Mouse (Mus musculus) CD8-positive naive resting alpha-beta T cell, adult 2 months (primary cell): ENCODE data around the gene Pafah2.
"Not testable (repeated sequence)": the region's sequence is repeated elsewhere in the genome, so short reads cannot be mapped to it uniquely, and the experiment has no call there.

Source experiments
- DNase-seq, 2 experiments: peaks; one replicate each; pipeline ENCODE4 v3.0.0; 2022; ENCODE audit warnings: low read depth in 2 of 2, low spot score in 2 of 2

Pafah2 gene

DNA sequence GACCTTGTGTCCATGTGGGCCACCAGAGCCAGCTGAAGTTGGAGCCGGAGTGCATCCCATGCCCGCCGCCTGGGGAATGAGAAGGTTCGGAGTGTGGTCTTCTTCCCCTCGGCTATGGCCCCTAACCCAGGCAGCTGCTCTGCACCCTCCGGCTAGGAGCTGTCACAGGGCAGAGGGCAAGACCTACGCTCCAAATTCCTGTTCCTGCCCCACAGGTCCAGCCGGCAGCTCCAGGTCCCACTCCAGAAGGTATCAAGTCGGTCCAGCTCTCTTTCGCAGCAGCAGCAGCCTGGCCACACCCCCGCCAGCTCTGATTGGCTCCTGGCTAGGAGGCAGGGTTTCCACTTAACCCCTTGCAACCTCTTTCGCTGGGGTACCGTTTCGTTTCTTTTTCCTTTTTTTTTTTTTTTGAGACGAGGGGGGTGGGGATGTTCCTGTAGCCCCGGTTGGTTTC is 23.8 kb upstream of the Pafah2 start:
- DNase-seq, result peak in 1 of 2 experiments; percentile 46

DNA sequence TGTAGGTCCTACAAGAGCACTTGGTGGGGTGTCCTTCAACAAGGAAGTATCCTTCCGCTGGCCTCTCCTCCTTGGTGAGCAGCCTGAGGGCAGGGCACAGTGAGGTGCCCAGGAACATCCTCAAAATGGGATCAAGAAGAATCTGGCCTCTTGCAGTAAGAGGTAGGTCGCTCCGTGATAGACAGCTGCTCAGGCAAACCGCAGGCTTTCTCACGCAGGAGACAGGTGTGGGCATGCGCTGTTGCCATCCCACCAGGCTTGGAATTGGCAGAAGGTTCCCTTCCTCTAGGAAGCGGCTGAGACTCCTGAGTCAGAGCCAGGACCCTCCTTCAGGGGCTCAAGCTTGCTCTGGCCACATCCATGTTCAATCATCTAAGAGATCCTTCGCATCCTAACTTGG is 22.8 kb upstream of the Pafah2 start:
- DNase-seq, result no peak

DNA sequence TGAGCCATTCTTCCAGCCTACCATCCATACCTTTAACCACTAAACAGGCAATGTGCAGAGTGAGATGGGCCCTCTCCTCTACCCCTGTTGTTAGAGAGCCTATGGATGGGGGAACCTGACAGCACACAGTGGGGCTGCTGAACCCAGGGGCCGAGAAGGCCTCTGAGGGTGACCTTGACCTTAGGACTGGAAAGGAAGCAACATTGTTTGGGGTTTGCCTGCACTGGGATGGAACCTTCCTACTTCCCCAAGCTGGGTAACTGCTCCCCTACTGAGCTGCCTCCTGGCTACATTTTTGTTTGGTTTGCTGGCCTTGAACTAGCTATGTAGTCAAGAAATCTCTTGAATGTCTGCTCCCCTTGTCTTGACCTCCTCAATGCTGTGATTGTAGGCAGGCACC is 21.8 kb upstream of the Pafah2 start:
- DNase-seq, result no peak

DNA sequence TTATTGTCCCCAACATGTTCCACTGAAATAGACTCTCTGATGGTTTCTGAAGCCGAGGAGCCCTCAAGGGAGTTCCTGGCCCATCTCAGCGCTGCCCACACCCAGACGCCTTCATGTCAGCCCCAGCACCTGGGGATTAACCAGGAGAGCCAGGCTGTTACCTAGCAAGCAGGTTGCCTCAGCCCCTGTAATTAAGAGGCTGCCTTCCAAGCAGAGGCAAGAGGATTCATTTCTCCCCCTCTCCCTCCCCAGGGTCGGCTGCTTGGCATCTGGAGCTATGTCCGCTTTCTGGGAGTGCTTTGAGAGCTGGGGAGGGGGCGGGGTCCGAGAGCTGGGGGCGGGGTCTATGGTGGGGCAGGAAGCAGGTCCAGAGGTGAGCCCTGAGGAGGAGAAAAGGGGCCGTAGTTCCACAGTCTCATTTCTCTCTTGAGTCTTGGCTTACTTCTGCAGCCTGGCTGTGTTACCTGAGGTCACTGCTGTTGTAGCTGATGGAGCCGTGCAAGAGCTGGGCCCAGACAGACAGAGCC is 18.0 kb upstream of the Pafah2 start:
- DNase-seq, result no peak

DNA sequence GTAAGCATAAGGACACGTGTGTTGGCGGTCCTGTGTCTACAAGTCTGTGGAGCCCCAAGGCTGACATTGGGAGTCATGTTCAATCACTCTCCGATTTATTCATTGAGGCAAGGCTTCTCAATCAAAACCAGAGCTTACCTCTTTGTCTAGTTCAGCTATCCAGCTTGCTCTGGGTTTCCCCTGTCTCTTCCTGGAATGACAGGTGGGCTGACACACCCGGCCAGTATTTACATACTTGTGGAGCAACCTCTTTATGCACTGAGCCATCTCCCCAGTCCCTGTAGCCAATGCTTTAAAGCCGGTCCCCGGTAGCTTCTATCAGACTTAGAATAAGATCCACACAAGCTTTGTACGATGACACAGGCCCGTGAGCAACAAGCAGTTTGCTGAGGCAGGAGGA is 16.6 kb upstream of the Pafah2 start:
- no peak for DNase-seq

DNA sequence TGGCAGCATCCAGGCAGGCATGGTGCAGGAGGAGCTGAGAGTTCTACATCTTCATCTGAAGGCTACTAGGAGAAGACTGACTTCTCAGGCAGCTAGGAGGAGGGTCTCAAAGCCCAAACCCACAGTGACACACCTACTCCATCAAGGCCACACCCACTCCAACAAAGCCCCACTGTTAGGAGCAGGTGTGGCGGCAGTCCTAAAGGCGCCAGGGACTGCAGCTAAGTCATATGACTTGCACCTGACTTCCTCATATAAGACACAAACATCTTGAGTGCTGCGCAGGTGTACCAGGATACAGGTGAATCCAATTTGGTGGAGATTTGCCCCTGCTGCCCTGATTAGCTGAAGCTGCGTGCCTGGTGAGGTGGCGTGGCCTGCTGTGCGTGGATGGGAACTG is 12.4 kb upstream of the Pafah2 start, which contains the start of gene Extl1:
Gene Extl1, minus strand, starts transcription at position 101 of the 400 bp plus-strand sequence.
- not testable (repeated sequence) for DNase-seq

DNA sequence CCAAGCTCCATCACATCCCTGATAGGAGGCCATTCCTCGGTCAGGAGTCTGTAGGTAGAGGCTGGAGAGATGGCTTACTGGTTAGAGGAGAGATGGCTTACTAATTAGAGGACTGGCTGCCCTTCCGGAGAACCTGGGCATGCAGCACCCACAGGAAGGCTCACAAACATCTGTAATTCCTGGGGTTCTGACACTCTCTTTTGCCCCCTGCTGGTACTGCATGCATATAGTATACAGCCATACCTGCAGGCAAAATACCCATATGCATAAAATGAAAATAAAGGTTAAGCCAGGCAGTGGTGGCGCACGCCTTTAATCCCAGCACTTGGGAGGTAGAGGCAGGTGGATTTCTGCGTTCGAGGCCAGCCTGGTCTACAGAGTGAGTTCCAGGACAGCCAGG is 8.9 kb upstream of the Pafah2 start:
- no peak for DNase-seq

DNA sequence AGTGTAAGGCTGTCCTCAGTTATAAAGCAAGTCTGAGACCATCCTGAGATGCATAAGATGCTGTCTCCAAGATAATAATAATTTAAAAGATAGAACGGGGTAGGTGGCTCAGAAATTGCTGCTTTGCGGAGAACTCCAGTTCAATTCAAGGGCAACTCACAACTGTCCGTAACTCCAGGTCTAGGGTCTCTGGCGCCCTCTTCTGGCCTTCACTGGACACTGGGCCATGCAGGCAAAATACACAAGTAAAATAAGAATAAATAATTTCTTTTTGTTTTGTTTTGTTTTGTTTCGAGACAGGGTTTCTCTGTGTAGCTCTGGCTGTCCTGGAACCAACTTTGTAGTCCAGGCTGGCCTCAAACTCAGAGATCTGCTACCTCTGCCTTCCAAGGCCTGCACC is 7.7 kb upstream of the Pafah2 start:
- peak; percentile 65 to 74 for DNase-seq

DNA sequence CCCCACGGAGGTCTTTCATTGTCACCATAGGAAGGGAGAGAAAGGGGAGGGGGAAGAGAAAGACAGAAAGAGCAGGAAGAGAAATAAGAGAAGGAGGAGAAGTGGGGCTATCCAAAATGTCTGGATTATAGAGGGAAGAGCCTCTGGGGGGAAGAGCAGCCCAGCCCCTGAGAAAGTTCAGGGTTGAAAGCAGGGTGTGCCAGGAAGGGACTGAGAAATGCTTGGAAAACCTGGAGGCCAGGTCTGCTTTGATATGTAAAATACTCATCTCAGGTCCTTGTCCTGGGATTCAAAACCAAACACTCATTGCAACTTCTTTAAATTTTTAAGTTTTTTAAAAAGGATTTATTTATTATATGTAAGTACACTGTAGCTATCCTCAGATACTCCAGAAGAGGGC is 4.5 kb upstream of the Pafah2 start:
- no peak for DNase-seq

DNA sequence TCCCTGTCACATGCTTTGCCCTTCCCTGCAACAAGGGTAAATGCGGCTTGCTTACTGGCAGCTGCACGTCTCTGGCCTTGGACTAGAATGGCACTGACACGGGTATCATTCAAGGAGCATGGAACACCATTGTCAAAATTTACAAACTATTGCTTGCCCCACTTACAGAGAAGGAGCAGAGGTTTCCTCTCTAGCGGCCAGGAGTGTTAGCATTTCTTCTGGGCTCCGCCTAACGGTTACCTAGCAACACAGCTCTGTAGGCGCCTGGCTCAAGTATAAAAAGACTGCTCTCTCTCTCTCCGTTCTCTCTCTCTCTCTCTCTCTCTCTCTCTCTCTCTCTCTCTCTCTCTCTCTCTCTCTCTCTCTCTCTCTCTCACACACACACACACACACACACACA is 3.5 kb upstream of the Pafah2 start:
- DNase-seq, result peak in 1 of 2 experiments; percentile 26

DNA sequence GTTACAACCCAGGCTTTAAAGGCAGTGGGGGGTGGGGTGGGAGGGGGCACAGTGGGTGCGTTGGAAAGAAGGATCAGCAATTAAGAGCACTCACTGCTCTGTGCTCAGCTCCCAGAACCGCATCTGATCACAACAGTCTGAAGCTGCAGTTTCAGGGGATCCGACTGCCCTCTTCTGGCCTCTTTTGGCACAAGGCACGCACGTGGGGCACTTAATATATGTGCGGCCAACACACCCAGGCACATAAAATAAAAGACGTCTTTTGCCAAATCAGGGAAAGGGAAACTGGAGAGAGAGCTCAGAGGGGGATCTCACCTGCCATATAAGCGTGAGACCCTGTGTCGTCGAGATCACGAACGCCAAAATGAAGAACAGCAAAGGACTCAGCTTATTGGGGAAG is 3.1 kb upstream of the Pafah2 start:
- DNase-seq, result no peak

DNA sequence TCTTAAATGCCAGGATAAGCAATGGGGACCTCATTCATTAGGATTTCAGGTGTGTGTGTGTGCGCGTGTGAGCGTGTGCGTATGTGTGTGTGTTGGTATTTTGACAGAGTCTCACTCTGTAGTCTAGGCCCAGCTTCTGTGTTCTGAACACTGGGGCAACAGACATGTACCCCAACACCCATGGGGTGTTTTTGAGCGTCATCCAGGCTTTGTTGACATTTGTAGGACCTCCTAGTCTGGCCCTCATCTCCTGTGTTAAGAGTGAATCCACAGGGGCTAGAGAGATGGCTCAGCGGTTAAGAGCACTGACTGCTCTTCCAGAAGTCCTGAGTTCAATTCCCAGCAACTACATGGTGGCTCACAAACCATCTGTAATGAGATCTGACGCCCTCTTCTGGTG is 978 bp upstream of the Pafah2 start:
- DNase-seq, result no peak

DNA sequence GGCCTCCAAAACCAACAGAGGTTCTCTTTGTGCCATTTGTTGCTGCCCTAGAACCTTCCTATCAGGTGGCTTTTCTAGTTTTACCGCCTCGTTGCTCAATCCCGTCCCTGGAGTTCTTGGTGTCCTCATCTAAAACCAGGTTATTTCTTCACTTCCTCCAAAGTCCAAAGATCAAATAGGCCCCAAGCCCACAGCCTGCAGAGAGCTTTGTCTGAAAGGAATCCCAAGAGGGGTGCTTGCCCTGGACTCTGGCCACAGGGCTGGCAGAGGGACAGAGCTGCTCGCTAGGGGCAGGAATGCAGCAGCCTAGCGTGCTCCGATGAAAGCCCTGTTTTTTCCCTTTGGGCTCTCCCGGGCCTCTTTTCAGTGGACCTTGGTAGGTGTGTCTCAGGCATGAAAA is 1.0 kb downstream of the Pafah2 start:
- DNase-seq, result no peak

DNA sequence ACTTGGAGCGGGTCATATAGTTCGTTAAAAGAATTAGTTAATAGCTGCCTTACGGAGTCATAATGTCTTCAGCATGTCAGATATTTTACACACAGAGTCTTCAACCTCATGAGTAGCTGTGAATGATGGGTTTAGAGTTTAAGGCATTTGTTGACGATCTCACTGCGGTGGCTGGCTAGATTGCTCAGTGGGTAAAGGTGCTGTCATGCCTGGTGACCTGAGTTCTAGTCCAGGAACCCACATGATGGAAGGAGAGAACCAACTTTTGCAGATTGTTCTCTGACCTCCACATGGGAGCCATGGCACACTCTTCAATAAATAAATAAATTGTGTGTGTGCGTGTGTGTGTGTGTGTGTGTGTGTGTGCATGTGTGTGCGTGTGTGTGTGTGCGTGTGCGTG is 1.6 kb downstream of the Pafah2 start:
- no peak for DNase-seq

DNA sequence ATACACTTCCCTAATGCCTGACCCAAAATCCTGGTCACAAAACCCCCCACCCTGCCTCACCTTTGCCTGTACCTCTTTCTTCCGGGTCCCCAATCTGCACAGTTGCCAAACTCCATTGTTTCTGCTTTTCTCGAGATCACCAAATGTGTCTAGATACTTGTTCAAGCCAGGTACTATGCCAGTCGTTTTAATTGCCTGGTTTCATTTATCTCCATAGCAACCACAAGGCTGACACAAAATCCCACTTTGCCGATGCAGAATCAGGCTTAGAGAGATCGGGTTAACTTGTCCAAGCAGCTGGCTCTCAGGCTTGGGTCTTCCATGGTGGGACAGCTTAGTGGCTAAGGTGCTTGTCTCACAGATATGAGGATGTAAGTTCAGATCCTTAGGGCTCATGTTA is 4.1 kb downstream of the Pafah2 start:
- no peak for DNase-seq

DNA sequence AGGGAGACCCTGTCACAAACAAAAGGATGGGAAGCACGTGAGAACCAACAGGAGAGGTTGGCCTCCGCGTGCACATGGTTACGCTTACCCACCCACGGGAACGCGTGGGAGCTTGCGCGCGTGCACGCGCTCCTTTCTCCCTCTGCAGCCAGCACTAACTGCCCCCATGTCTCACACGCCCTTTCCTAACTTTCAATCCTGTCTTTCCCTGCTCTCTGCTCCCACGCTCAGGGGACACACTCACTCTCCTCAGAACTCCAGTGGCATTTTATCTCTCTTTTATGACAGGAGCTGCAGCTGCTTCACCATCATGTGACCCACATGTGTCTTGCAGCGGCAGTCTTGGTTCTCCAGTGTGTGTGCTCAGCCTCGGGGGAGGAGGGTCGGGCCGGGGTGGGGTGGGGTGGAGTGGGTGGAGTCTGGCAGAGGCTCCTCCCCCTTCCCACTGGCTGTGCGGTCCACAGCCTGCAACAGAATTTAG is 5.1 kb downstream of the Pafah2 start:
- peak in 1 of 2 experiments; percentile 21 for DNase-seq

DNA sequence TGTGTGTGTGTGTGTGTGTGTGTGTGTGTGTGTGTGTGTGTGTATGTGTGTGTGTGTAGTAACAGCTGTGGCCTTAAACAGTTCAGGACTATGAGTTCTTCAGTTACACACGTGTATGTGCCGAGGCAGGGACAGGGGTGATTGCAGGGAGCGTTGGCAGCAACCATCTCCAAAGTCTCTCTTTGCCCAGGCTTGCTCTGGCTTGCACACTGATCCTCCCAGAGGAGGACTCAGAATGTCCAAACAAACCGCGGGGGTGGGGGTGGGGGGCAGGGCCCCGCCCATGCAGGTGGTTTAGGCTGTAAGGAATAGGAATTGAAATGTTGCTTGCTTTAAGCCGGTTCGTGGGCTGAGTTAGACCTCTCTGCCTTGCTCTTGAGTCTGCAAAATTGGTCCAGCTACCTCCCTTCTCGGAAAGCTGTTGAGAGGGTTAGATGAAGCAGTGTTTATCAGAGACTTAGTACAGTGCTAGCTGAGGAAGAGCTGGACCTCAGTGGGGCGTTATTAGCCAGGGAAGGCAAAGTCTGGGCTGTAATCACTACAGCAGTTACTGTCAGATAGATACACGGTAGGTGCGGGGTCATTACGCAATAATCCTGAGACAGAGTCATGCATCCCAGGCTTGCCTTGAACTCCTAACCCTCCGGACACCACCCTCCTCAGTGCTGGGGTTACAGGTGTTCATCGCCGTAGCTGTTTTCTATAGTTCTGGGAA is 5.9 kb downstream of the Pafah2 start:
- DNase-seq, result no peak

DNA sequence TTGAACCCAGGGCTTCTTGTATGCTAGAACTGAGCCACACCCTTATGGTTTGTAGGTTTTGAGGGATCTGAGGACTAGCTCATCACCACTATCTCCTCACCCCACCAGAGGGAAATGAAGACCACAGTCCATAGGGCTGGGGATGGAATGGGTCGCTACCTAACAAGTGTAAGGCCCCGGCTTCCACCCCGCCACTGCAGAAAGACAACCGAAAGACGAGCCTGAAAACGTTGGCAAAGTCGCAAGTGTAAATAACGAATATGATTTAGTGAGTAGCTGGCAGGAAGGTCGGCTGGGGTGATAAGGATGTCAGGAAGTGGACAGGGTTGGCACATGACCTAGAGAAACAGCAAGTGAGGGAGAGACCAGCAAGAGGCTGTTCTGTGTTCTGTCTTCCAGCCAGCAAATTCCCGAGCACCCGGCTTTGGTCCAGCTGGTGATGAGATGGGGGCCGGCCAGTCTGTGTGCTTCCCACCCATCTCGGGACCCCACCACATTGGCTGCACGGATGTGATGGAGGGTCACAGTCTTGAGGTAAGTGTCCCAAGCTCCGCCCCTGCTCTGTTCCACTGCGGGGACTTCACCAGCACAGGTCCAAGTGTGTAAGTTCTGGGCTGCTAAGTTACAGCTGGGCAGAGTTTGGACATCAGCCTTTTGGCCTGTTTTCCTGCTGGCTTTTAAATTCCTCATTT is 6.6 kb downstream of the Pafah2 start:
- no peak for DNase-seq

DNA sequence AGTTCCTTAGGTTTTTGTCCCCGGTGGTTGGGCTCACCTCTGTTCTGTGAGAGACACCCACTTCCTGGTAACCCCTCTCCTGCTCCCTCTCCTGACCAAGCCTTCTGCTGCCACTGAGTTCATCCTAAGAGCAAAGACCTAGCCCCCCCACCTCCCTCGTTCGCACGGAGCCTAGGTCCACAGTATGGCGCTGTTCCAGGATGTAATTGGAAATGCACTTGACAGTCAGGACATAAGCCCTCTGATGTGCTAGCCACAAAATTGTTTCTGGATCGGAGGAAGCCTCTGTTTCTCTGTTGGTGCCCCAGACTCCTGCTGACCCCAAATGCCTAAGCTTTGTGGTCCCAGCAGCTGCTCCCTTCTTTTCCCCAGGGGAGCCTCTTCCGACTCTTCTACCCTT is 7.6 kb downstream of the Pafah2 start:
- DNase-seq, result no peak

DNA sequence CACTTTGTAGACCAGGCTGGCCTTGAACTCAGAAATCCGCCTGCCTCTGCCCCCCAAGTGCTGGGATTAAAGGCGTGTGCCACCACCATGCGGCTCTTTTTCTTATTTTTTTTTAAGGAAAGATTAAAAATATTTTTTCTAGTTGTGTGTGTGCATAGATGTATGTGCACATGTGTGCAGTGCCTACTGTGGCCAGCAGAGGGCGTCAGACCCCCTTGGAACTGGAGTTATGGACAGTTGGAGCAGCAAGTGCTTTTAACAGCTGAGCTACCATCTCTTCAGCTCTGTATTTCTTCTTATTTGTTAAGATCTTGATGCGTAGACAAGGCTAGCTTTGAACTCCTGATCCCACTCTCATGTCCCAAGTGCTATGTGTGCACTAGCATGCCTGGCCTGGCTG is 13.2 kb downstream of the Pafah2 start:
- peak; percentile 33 to 35 for DNase-seq

DNA sequence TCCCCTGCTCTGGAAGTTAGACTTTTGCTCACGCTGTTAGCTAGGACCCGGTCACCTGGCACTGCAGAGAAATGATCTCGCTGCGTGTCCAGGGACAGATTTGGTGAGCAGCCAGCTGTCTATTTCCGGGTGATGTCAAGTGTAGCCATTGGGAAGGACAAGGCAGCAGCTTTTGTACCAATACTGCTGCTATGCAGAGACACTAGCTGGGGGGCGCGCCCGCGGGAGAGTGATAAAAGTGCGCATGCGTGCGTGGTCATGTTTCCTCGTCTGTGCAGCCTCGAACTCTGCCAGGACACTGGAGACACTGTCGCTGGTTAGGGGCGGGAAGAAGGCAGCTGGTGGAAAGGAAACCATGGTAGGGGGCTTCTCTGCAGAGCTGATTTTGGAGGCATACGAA is 20.1 kb downstream of the Pafah2 start:
- DNase-seq, result no peak

DNA sequence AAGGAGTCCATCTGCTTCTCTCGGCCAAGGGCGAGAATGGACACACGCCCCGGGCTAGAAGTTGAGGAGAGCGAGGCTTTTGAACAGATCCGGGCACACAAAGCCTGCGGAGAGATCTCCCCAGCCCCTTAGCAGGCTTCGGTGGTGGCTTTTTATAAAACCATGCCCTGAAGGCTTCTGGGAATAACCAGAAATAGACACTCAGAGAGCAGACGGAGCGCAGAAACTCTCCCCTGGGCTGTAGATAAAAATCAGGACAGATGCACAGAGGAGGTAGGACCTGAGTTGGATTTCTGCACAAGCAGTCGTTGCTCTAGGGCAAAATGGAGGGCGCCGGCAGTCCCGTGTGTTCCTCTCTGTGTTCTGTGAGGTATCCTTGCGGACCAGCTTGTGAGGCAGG is 20.5 kb downstream of the Pafah2 start:
- DNase-seq, result no peak
